Mouse (Mus musculus) thymus, postnatal 0 days (tissue): ENCODE measurements around the gene Gm382. TPM values are rescaled to one million over a fixed set of nuclear protein-coding genes. Genes with fewer than 3 reads are reported as not detected.

ENCODE experiments used
- DNase-seq: peaks from one replicate; pipeline ENCODE4 v3.0.0-alpha.2; 2015; ENCODE audit warnings: low spot score
- polyA plus RNA-seq: library from polyadenylated mRNA; unstranded; fragments of >200 nt; fragmentation: Nextera tagmentation; extraction: Ambion mirVana; gene quantifications from 2 replicates; pipeline ENCODE4 v1.2.1, GENCODE M21; 2015

The Gm382 gene
- polyA plus RNA-seq: not detected in 2 replicates

- DNase-seq: no peak
Observed at GRCm38 (mm10) chrX:127039672-127040071, at the start of gene Gm382. Gene Gm382, plus strand, starts transcription at chrX:127039972.

- DNase-seq: no peak
Observed at GRCm38 (mm10) chrX:127070179-127070578, 30.4 kb downstream of the Gm382 start.

DNA sequence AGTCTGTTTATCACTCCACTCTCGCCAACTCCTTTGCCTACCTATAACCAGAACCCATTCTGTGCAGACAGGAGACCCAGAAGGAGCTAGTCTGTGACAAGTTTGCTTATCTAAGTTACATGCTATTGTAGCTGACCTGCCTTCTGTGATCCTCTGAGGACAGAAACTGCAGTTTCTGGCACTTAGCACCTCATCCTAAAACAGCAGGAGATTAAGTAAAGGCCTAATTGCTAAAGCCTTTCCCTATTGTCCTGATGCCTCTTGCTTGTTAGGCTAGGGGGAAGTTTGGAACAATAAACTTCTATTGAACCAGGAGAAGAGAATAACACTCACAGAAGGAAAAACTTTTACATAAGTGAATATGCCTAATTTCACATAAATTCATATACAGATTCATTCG lies 51.5 kb downstream of the Gm382 start:
- no peak for DNase-seq

DNA sequence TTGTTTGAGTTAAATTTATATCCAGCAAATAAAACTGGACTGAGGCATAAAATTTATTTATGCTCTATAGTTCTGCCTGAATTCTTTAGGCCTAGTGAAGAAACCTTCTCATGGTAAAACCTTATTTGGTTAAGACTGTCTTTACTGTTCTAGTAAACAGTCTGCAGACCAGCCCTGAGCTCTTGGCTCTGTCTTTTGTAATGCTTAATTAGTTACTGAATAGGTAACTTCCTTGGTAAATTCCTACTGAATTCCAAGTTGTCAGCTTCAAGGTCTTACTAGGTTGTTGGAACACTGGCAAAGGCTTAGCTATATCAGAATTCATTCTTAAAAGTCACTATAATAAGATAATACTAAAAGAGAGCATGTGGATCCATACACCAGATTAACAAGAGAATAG lies 53.3 kb downstream of the Gm382 start:
- no peak for DNase-seq

DNA sequence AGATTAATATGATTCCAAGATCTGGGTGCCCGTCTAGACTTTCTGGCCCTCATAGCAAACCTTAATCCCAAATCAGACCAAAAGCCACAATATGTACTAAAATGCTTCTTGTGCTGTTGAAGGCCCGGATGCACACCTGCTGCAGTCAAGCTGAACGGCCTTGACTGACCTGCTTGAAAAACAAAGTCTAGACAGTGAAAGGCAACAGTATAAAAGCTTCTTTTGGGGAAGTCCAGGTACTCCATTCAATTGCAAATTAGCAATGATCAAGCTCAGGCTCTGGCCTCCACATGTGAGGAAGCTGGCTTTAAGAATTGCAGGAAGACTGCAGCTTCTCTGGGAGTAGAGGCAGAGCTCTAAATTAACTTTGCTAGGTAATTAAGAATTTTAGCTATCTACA lies 54.2 kb downstream of the Gm382 start:
- no peak for DNase-seq

- DNase-seq: no peak
Observed at GRCm38 (mm10) chrX:127104341-127104740, 64.6 kb downstream of the Gm382 start.

Other genes with a start within 250 kb of the Gm382 start
- not detected in 2 replicates for gene 4932411N23Rik, start 224.1 kb upstream of the Gm382 start, polyA plus RNA-seq